Mouse (Mus musculus): ENCODE measurements around the gene B230118H07Rik.
"Not testable (repeated sequence)": the region's sequence is repeated elsewhere in the genome, so short reads cannot be mapped to it uniquely, and the experiment has no call there.

Gene B230118H07Rik

DNA sequence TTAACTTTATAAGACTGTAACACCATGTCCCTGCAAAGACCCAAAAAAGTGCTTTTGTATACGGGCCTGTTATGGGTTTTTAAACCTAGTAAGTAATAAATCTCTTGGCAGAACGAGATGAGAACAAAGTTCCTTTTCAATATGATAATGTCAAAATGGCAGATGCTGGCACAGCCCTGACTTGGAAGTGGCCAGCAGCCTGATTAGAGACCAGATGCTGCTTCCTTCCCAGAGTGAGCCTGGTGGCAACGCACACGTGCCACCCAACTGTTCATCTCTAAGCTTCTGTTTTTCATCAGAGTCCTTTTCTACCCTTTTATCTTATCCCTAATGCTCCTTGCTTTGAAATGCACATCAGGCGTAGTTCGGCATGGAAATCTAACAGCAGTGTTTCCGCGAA is 58.0 kb downstream of the B230118H07Rik start:
- peak; percentile 25 for DNase-seq

GRCm38 (mm10) chr2:101581418-101581817 is 67.9 kb downstream of the B230118H07Rik start:
- peak; percentile 68 for DNase-seq

DNA sequence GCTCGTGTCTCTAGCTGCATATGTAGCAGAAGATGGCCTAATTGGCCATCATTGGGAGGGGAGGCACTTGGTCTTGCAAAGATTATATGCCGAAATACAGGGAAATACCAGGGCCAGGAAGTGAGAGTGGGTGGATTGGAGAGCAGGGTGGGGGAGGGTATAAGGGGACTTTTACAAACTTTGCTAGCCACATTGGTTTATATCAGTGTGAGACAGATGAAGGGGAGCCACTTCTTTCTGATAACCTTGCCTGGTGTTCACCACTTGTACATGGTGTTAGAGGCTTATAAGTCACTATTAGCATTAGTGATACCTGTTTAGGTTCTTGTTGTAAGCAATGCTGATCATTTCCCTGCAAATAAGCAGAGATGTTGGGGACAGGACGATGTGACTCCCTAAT is 68.4 kb downstream of the B230118H07Rik start:
- DNase-seq, result peak; percentile 26

DNA sequence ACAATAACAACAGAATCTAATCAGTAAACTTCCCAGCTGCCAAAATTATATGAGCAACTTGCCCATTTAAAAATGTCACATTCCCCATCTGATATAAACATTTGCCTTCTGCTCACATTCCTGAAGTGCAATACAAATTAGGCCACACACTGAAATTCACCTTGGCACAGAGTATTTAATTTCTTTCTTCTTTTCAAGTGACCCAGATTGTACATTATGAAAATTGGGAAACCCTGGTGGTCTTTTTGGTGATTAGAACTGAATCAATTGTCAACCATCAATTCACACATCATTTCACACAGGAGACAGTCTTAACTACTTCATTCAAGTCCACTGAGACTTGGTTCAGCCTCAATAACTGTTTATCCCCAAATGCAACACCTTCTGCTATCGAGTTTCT is 68.9 kb downstream of the B230118H07Rik start:
- DNase-seq, result peak; percentile 1

DNA sequence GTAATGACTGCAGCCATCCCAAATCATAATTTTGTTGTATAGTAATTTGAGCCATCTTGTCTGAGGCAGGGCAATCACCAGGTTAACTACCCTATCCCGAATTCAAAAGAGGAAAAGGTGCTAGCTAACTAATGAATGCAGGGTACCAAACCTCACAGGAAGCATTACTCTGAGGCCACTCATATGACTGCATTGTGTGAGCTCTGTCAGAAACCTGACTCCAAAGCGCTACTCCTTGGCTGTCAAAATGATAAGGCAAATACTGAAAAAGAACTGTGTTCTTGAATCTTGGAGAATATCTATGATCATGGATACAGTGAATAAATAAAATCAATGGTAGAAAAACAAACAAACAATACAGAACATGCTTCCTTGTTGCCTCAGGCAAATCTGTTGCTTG is 69.3 kb downstream of the B230118H07Rik start:
- peak; percentile 21 for DNase-seq

DNA sequence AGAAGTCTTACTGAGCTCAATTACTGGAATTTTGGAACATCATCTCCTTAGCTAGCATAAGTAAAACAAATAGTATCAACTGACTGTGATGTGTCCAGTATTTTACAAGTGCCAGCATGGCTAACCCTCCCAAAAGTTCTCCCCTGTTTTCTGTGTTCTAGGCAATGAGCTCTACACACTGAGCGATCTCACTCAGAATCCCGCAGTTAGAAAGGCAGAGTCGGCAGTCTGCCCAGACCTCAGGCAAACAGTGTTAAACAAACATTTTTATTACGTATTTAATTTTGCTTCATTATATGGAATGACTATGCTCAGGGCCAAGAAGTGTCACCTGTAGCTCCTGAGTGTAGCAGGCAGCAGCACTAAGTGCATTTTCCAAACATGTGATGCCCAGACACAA is 72.1 kb downstream of the B230118H07Rik start:
- DNase-seq, result no peak

DNA sequence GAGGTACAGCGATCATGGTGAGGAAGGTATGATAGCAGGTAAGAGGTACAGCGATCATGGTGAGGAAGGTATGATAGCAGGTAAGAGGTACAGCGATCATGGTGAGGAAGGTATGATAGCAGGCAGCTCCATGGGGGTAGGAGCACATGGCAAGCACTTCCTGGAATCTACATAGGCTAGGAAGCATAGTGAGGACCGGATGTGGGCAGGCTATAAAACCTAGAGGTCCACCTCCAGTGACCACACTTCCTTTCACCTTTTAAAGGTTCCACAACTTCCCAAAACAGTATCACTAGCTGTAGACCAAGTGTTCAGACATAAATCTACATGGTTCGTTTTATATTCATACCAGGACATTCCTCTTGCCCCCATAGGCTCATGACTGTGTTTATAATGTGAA is 80.1 kb downstream of the B230118H07Rik start:
- DNase-seq, result no peak

DNA sequence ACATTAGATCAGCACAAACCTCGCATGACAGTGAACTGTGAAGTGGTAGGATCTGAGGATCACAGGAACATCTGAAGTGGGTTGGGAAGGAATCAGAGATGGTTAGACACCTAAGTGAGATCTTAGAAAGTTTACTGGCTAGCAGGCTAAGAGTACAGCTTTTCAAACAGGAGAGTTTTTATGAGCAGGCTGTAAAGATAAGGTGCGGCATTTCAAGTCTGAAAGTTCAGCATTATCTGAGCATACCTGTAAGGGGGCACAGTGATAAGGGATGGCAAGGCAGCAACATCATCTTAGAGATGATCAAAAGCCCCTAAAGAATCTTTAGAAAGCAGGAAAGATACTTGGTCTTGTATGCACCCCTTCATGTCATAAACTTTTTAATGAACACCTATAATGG is 81.8 kb downstream of the B230118H07Rik start:
- no peak for DNase-seq

GRCm38 (mm10) chr2:101563776-101564175 is 85.6 kb downstream of the B230118H07Rik start:
- DNase-seq, result peak; percentile 46

DNA sequence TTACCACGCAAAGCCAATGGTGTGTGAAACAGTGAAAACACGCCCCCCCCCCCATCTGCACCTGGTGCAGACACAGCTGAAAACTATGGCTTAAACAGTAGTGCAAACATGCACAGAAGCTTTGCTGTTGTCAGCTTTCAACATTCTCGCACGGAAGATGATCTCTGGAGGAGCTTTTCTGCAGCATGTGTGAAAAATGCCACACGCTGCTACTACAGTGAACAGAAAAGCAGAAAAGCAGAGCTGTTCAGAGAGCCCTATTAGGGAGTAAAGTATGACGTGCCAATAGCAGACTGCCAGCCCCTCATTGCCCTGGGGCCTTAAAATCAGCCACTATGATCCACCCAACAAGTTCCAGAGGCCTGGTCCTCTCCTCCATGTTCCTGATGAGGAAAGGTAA is 86.1 kb downstream of the B230118H07Rik start:
- DNase-seq, result peak; percentile 61

GRCm38 (mm10) chr2:101559431-101559830 is 89.9 kb downstream of the B230118H07Rik start:
- no peak for DNase-seq

GRCm38 (mm10) chr2:101555886-101556285 is 93.4 kb downstream of the B230118H07Rik start:
- no peak for DNase-seq

- DNase-seq, result no peak
These were observed 95.5 kb downstream of the B230118H07Rik start for GRCm38 (mm10) chr2:101553851-101554250.

- DNase-seq, result peak; percentile 83
These were observed 97.0 kb downstream of the B230118H07Rik start for GRCm38 (mm10) chr2:101552301-101552700.

- DNase-seq, result peak; percentile 85
These were observed 98.2 kb downstream of the B230118H07Rik start for GRCm38 (mm10) chr2:101551026-101551719.

DNA sequence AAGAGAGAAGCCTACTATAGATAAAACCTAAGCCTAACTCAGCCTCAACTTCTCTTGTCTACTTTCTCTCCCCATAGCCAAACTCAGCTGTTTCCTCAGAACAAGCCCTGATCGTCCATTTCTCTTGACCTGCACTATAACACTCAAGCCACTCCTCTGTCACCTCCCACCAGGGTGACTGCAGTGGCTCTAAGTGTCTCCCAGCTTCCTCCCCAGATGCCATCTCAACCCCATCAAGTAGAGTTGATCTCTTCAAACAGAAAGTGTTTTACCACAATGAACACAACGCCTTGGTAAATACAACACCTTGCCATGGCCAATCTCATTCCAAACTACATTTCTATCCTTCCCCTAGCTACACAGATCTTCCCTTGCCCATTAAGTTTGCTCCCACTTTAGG is 99.2 kb downstream of the B230118H07Rik start:
- peak; percentile 64 for DNase-seq

DNA sequence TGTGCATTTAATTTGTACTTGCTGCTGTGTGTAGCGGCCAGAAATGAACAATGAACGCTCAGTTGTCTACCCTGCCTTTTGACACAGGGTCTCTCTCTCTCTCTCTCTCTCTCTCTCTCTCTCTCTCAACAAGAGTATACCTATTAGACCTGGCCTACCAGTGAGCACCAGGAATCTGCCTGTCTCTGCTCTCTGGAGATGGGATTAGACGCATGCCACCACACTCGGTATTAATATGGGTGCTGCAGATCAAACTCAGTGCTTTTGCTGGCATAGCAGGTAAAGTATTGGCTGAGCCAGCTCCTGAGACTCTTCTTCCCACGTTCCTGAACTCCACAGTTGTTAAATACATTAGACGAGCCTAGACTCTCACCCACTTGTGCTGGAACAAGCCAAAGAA is 100.5 kb downstream of the B230118H07Rik start:
- DNase-seq, result no peak

DNA sequence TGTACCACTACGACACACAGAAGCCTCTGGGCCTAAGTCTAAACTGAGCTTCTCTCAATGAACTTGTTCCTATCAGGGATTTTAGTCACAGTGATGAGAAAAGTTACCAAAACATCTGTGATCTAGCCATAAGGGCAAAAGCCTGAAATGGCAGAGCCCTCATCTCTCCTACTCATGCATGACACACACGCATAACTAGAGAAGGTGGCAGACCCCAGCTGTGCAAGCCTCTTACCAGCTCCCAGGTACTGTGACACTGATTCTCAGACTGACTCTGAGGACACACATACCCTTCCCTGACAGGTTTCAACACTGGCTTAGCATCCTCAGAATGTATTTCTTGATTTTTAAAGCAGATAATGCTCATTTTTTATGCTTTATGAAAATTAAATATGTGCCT is 103.7 kb downstream of the B230118H07Rik start:
- DNase-seq, result peak; percentile 57

GRCm38 (mm10) chr2:101543704-101544417 is 105.5 kb downstream of the B230118H07Rik start:
- peak; percentile 85 for DNase-seq

GRCm38 (mm10) chr2:101536887-101537286 is 112.4 kb downstream of the B230118H07Rik start:
- not testable (repeated sequence) for DNase-seq

- no peak for DNase-seq
These were observed 115.6 kb downstream of the B230118H07Rik start for GRCm38 (mm10) chr2:101533741-101534140.

DNA sequence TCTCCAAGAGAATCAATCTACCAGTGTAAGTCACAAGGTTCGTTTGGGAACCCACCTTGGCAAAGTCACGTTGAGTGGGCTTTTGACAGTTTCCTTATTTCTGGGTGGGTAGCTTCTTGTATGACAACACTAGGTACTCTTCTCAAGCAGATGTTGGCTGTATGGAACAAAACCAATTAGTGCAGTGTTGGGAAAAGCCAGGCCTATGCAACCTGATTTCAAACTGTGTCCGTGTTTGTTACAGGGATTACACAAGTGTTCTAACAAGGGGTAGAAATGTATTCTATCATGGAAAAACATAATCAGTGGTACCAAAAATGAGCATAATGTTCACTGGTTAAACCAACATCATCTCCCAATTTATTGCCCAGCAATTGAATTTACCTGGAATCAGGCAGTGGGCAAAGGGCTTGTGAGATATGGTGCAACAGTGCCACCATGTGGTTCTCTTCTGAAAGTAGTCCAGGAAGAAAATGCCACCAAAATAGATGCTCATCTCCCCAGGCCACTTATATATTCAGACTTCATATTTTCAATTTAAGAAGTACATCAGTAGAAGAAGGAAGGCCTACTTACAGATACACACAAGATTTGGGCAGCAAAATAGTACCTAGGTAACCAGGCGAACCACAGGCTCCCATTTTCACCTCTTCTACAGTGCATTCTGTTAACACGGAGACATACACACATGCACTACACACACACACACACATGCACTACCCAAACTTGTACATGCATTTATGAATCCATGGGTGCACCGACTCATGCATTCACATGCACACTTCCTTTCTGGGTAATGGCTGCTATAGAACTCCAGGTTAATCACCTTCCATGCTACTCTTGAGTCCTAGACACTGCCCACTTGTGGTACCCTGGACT is 123.6 kb downstream of the B230118H07Rik start:
- peak; percentile 66 for DNase-seq

- no peak for DNase-seq
These were observed 124.2 kb downstream of the B230118H07Rik start for GRCm38 (mm10) chr2:101525091-101525490.

All from thymus, postnatal 14 days (tissue).